Mouse (Mus musculus): ENCODE data around the gene Pah. TPM values are rescaled to one million over a fixed set of nuclear protein-coding genes. Genes with fewer than 3 reads are reported as not detected.
A peak's percentile ranks its signal among the peaks of the same experiment; 100 is the strongest.

Gene Pah
- polyA plus RNA-seq, 1 experiment from 2014 or later: not detected

DNA sequence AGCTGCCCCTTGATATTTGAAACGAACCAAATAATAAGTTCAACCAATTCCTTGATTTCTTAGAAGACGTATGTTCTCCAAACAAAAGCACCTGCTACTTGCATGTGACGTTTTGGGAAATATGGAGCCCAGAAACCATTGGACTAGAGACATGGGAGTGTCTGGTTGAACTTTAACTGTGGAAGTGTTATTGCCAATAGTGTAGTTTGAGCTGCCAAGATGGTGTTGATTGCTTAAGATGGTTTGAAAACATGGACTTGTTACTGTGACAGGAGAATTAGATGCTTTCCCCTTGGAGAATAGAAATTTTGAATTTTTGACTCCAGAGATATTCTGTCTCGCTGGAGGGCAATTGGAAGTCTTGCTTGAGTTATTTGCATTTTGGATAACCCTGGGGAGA lies 50.9 kb downstream of the Pah start:
- Histone ChIP-seq H3K4me2 (ENCODE audit: low read depth, severe bottlenecking) (no peak overlapping the region), H3K9ac (ENCODE audit: low read length) (no peak overlapping the region), H3K4me3 (ENCODE audit: low read depth, low read length) (no peak overlapping the region), H3K9me3 (ENCODE audit: control insufficient read depth, low read length) (no peaks in the 10 kb centered on the region), H3K27ac (replicated peaks; ENCODE audit: low read depth, low read length) (no peak overlapping the region), H3K4me1 (ENCODE audit: control insufficient read depth, insufficient read depth, low read length) (no peaks in the 10 kb centered on the region), H3K27me3 (ENCODE audit: control insufficient read depth, insufficient read depth, low read length) (no peaks in the 10 kb centered on the region), H3K36me3 (ENCODE audit: control insufficient read depth, insufficient read depth, low read length) (no peaks in the 10 kb centered on the region)
- 84% methylated on average over 4 of the region's 4 CpGs for WGBS
- DNase-seq (ENCODE audit: low spot score) (no peak), ATAC-seq (ENCODE audit: insufficient number of reproducible peaks, low FRiP score, low TSS enrichment, low read depth) (no peak)

DNA sequence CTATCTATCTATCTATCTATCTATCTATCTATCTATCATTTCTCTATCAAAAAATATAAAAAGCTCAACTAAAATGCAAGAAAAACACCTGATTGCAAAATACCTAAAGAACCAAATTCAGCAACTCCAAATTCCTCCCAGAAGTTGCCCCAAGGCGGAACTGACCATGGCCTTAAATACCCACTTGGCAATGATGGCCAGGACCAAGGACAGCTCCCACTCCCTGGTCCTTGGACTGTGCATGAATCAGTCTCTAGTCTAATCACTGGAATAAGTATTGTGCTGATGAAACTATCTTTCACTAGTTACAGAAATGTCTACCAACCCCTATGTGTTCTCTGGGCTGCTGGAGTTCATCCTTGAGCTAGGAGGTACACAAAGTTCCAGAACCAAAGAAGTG lies 65.1 kb downstream of the Pah start:
- Histone ChIP-seq H3K9me3 (ENCODE audit: control insufficient read depth, low read length) (no peaks in the 10 kb centered on the region), H3K36me3 (ENCODE audit: control insufficient read depth, insufficient read depth, low read length) (no peaks in the 10 kb centered on the region), H3K4me2 (ENCODE audit: low read depth, severe bottlenecking) (no peak overlapping the region), H3K27ac (replicated peaks; ENCODE audit: low read depth, low read length) (no peak overlapping the region), H3K4me1 (ENCODE audit: control insufficient read depth, insufficient read depth, low read length) (no peaks in the 10 kb centered on the region), H3K4me3 (ENCODE audit: low read depth, low read length) (no peak overlapping the region), H3K9ac (ENCODE audit: low read length) (no peak overlapping the region), H3K27me3 (ENCODE audit: control insufficient read depth, insufficient read depth, low read length) (no peaks in the 10 kb centered on the region)
- 86% methylated on average over 1 of the region's 1 CpGs for WGBS
- ATAC-seq (ENCODE audit: insufficient number of reproducible peaks, low FRiP score, low TSS enrichment, low read depth) (no peak), DNase-seq (ENCODE audit: low spot score) (peak; percentile 83)

DNA sequence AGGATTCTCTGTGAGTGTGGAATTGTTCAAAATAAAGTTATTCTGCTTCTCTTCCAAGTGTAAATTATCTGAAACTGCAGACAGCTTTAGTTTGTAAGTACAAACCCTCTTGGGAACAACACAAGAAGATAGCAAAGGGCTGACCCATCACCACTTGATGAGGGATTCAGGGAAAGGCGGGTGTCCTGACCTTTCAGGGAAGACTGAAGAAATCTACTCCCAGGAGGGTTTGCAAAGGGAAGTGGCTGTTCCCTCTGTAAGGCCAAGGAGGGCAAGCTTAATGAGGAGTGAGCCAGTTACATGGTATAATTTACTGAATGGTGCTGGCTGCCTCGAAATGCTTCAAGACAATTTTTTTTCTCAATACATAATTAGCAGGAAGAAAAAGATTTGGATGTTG lies 72.3 kb downstream of the Pah start:
- 39% methylated on average over 2 of the region's 2 CpGs for WGBS
- Histone ChIP-seq H3K4me2 (ENCODE audit: low read depth, severe bottlenecking) (no peak overlapping the region), H3K9me3 (ENCODE audit: control insufficient read depth, low read length) (no peaks in the 10 kb centered on the region), H3K9ac (ENCODE audit: low read length) (no peak overlapping the region), H3K4me1 (ENCODE audit: control insufficient read depth, insufficient read depth, low read length) (no peaks in the 10 kb centered on the region), H3K27me3 (ENCODE audit: control insufficient read depth, insufficient read depth, low read length) (no peaks in the 10 kb centered on the region), H3K36me3 (ENCODE audit: control insufficient read depth, insufficient read depth, low read length) (no peaks in the 10 kb centered on the region), H3K4me3 (ENCODE audit: low read depth, low read length) (no peak overlapping the region), H3K27ac (replicated peaks; ENCODE audit: low read depth, low read length) (no peak overlapping the region)
- DNase-seq (ENCODE audit: low spot score) (no peak), ATAC-seq (ENCODE audit: insufficient number of reproducible peaks, low FRiP score, low TSS enrichment, low read depth) (no peak)

- no peak overlapping the region for H3K4me2 ChIP-seq (ENCODE audit: low read depth, severe bottlenecking)
- WGBS: 44% methylated on average over 5 of the region's 5 CpGs
- H3K27ac ChIP-seq (replicated peaks; ENCODE audit: low read depth, low read length): no peak overlapping the region
- ATAC-seq (ENCODE audit: insufficient number of reproducible peaks, low FRiP score, low TSS enrichment, low read depth): no peak
- H3K9ac ChIP-seq (ENCODE audit: low read length): no peak overlapping the region
- H3K4me1 ChIP-seq (ENCODE audit: control insufficient read depth, insufficient read depth, low read length): no peaks in the 10 kb centered on the region
- H3K9me3 ChIP-seq (ENCODE audit: control insufficient read depth, low read length): no peaks in the 10 kb centered on the region
- H3K36me3 ChIP-seq (ENCODE audit: control insufficient read depth, insufficient read depth, low read length): no peaks in the 10 kb centered on the region
- H3K4me3 ChIP-seq (ENCODE audit: low read depth, low read length): no peak overlapping the region
- peak; percentile 54 for DNase-seq (ENCODE audit: low spot score)
- no peaks in the 10 kb centered on the region for H3K27me3 ChIP-seq (ENCODE audit: control insufficient read depth, insufficient read depth, low read length)
Measured at GRCm38 (mm10) chr10:87596361-87597074, 74.9 kb downstream of the Pah start.

DNA sequence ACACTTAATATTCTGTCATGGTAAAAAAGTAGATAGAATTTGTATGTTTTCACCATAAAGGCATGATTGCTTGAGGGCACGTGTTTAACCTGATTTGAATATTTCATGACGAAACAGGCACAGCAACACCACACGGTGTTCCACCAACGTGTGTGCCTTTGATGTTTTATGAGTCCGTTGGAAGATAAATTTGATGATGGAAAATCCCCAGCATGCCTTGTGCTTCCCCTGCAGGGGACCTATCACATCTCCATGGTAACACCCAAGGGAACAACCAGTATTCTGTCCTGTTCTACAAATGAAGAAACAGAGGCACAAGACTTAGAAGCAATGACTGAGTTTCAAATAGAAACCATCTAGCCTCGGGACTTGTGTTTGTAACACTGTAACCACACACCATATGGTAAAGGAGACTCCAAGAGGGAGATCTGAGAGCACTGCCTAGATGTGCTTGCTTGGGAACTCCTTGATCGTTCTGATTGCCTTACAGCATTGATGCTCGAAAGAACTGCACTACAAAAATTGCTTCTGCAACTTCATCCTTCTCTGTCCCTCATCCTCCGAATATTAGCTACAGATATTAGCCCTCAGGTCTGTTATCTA lies 75.6 kb downstream of the Pah start:
- Histone ChIP-seq H3K36me3 (ENCODE audit: control insufficient read depth, insufficient read depth, low read length) (no peaks in the 10 kb centered on the region), H3K9ac (ENCODE audit: low read length) (no peak overlapping the region), H3K4me3 (ENCODE audit: low read depth, low read length) (no peak overlapping the region), H3K9me3 (ENCODE audit: control insufficient read depth, low read length) (no peaks in the 10 kb centered on the region), H3K4me2 (ENCODE audit: low read depth, severe bottlenecking) (no peak overlapping the region), H3K27me3 (ENCODE audit: control insufficient read depth, insufficient read depth, low read length) (no peaks in the 10 kb centered on the region), H3K27ac (replicated peaks; ENCODE audit: low read depth, low read length) (no peak overlapping the region), H3K4me1 (ENCODE audit: control insufficient read depth, insufficient read depth, low read length) (no peaks in the 10 kb centered on the region)
- 48% methylated on average over 9 of the region's 9 CpGs for WGBS
- no peak for ATAC-seq (ENCODE audit: insufficient number of reproducible peaks, low FRiP score, low TSS enrichment, low read depth)
- DNase-seq (ENCODE audit: low spot score): no peak

- Histone ChIP-seq H3K9me3 (ENCODE audit: control insufficient read depth, low read length) (no peaks in the 10 kb centered on the region), H3K27ac (replicated peaks; ENCODE audit: low read depth, low read length) (no peak overlapping the region), H3K4me2 (ENCODE audit: low read depth, severe bottlenecking) (no peak overlapping the region), H3K4me1 (ENCODE audit: control insufficient read depth, insufficient read depth, low read length) (no peaks in the 10 kb centered on the region), H3K9ac (ENCODE audit: low read length) (no peak overlapping the region), H3K4me3 (ENCODE audit: low read depth, low read length) (no peak overlapping the region), H3K36me3 (ENCODE audit: control insufficient read depth, insufficient read depth, low read length) (no peaks in the 10 kb centered on the region), H3K27me3 (ENCODE audit: control insufficient read depth, insufficient read depth, low read length) (no peaks in the 10 kb centered on the region)
- whole genome bisulfite sequencing: 73% methylated on average over 1 of the region's 1 CpGs
- DNase-seq (ENCODE audit: low spot score) (no peak), ATAC-seq (ENCODE audit: insufficient number of reproducible peaks, low FRiP score, low TSS enrichment, low read depth) (no peak)
Measured at GRCm38 (mm10) chr10:87602151-87602550, 80.6 kb downstream of the Pah start.

GRCm38 (mm10) chr10:87625196-87625595 lies 103.6 kb downstream of the Pah start:
- Histone ChIP-seq H3K4me3 (ENCODE audit: low read depth, low read length) (no peak overlapping the region), H3K27me3 (ENCODE audit: control insufficient read depth, insufficient read depth, low read length) (no peaks in the 10 kb centered on the region), H3K36me3 (ENCODE audit: control insufficient read depth, insufficient read depth, low read length) (no peaks in the 10 kb centered on the region), H3K4me1 (ENCODE audit: control insufficient read depth, insufficient read depth, low read length) (no peaks in the 10 kb centered on the region), H3K4me2 (ENCODE audit: low read depth, severe bottlenecking) (no peak overlapping the region), H3K9ac (ENCODE audit: low read length) (no peak overlapping the region), H3K9me3 (ENCODE audit: control insufficient read depth, low read length) (no peaks in the 10 kb centered on the region), H3K27ac (replicated peaks; ENCODE audit: low read depth, low read length) (no peak overlapping the region)
- ATAC-seq (ENCODE audit: insufficient number of reproducible peaks, low FRiP score, low TSS enrichment, low read depth) (no peak), DNase-seq (ENCODE audit: low spot score) (no peak)
- WGBS: 92% methylated on average over 1 of the region's 1 CpGs

All from limb, embryonic 11.5 days (tissue).